Comparison of ENCODE assay signal across 11 mouse cellular contexts in the genomic region with DNA sequence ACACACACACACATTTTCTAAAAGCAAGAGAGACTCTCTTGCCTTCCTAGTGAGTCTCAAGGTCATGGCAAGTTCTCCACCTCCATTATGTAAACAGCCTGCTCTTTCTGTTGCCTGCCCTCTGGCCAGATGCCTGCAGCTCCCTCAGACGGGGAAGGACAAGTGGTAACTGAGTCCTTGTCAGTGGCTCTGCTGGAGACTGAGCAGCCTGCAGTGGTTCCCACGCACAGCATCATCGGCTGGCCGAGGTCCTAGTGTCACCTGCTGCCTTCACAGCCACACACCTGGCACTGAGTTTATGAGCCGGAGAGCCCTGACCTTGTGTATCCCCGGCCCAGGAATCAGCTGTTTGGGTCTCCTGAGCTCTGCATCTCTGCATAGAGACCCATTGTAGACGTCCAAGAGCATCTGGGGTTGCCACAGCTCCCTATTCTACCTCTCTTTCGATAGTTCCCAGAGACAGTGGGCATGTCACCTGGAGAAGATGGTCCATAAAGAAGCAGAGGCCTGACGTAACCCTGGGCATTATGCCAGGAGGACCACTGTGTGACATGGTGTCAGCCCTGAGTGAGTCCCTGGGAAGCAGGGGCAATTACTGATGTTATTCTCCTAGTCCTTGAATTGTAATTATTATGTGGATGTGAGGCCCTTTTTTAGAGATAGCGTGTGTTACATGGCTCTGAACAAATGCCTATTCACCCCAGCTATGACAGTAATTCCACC.
DNase-seq lines count a peak whose midpoint lies in the region; ATAC-seq and TF ChIP-seq lines count a peak whose summit lies in the region.
"Had no signal": no experiment of that assay in that cellular context is flagged by ENCODE, and none has a peak within 500 bp of the region (broad histone marks: within the 10 kb centered on the region; RNA-seq: fewer than 3 reads in every experiment).

No protein-coding gene starts in this region.

- no peak for TF ChIP-seq CTCF in forebrain, postnatal 0 days (IDR thresholded peaks at IDR 0.05; ENCODE audit: low read depth)

- H3K4me2 ChIP-seq in forebrain, embryonic 12.5 days, result no peak overlapping the region
- H3K4me2 ChIP-seq in forebrain, postnatal 0 days (ENCODE audit: low read depth), result no peak overlapping the region
- no peak overlapping the region for H3K4me2 ChIP-seq in lung, embryonic 15.5 days
- no peak overlapping the region for H3K4me2 ChIP-seq in heart, embryonic 14.5 days (ENCODE audit: low read length)
- no peak overlapping the region for H3K4me2 ChIP-seq in limb, embryonic 13.5 days (replicated peaks)
- H3K4me2 ChIP-seq: neural tube, embryonic 13.5 days had no signal

- no peak for ATAC-seq in forebrain, embryonic 12.5 days (ENCODE audit: low FRiP score)
- ATAC-seq in forebrain, postnatal 0 days, result no peak
- no peak for ATAC-seq in lung, embryonic 15.5 days (ENCODE audit: borderline replicate concordance, extremely low read depth, low FRiP score, low TSS enrichment)
- ATAC-seq in heart, embryonic 14.5 days (ENCODE audit: insufficient number of reproducible peaks, insufficient read depth, low FRiP score, low read depth), result no peak
- no peak for ATAC-seq in limb, embryonic 13.5 days (ENCODE audit: low FRiP score, low read depth)

- peaks cover 13% of the 10 kb centered on the region for H3K27me3 ChIP-seq in forebrain, embryonic 12.5 days
- no peaks in the 10 kb centered on the region for H3K27me3 ChIP-seq in forebrain, postnatal 0 days (ENCODE audit: insufficient read depth, low read length)
- no peaks in the 10 kb centered on the region for H3K27me3 ChIP-seq in lung, embryonic 15.5 days
- no peaks in the 10 kb centered on the region for H3K27me3 ChIP-seq in heart, embryonic 14.5 days (ENCODE audit: control insufficient read depth, insufficient read depth, low read length)
- peaks cover 7% of the 10 kb centered on the region; the same call in 1 of the 2 replicates for H3K27me3 ChIP-seq in limb, embryonic 13.5 days
- H3K27me3 ChIP-seq: neural tube, embryonic 13.5 days had no signal

- no peak overlapping the region for H3K9ac ChIP-seq in forebrain, embryonic 12.5 days
- no peak overlapping the region for H3K9ac ChIP-seq in forebrain, postnatal 0 days
- no peak overlapping the region for H3K9ac ChIP-seq in lung, embryonic 15.5 days
- no peak overlapping the region for H3K9ac ChIP-seq in heart, embryonic 14.5 days (ENCODE audit: low read length)
- no peak overlapping the region for H3K9ac ChIP-seq in limb, embryonic 13.5 days
- H3K9ac ChIP-seq: neural tube, embryonic 13.5 days had no signal

- no peaks in the 10 kb centered on the region for H3K9me3 ChIP-seq in forebrain, embryonic 12.5 days
- no peaks in the 10 kb centered on the region for H3K9me3 ChIP-seq in forebrain, postnatal 0 days (ENCODE audit: low read length)
- no peaks in the 10 kb centered on the region for H3K9me3 ChIP-seq in lung, embryonic 15.5 days
- H3K9me3 ChIP-seq in heart, embryonic 14.5 days (ENCODE audit: control insufficient read depth, low read length), result no peaks in the 10 kb centered on the region
- no peaks in the 10 kb centered on the region for H3K9me3 ChIP-seq in limb, embryonic 13.5 days
- H3K9me3 ChIP-seq: megakaryocyte, embryonic 14.5 days; neural tube, embryonic 13.5 days had no signal

- H3K4me3 ChIP-seq in forebrain, embryonic 12.5 days (replicated peaks), result no peak overlapping the region
- no peak overlapping the region for H3K4me3 ChIP-seq in forebrain, postnatal 0 days (ENCODE audit: low read depth, low read length)
- no peak overlapping the region for H3K4me3 ChIP-seq in lung, embryonic 15.5 days
- H3K4me3 ChIP-seq in heart, embryonic 14.5 days (ENCODE audit: control insufficient read depth in 1 of 2, insufficient read depth in 1 of 2, low read depth in 1 of 2, low read length in 2 of 2), result no peak overlapping the region
- H3K4me3 ChIP-seq in limb, embryonic 13.5 days, result no peak overlapping the region
- H3K4me3 ChIP-seq: megakaryocyte, embryonic 14.5 days; neural tube, embryonic 13.5 days had no signal

- peaks cover 68% of the 10 kb centered on the region for H3K4me1 ChIP-seq in forebrain, embryonic 12.5 days
- peaks cover 34% of the 10 kb centered on the region for H3K4me1 ChIP-seq in forebrain, postnatal 0 days (ENCODE audit: insufficient read depth)
- H3K4me1 ChIP-seq in lung, embryonic 15.5 days, result peaks cover 48% of the 10 kb centered on the region
- peaks cover 43 to 54% of the 10 kb centered on the region in 2 experiments for H3K4me1 ChIP-seq in heart, embryonic 14.5 days (ENCODE audit: control insufficient read depth in 2 of 2, insufficient read depth in 2 of 2, low read length in 2 of 2)
- H3K4me1 ChIP-seq in limb, embryonic 13.5 days, result peaks cover 60% of the 10 kb centered on the region

- DNase-seq in forebrain, postnatal 0 days, result no peak
- no peak for DNase-seq in lung, postnatal 14 days
- DNase-seq in liver, result no peak
- DNase-seq in frontal cortex, postnatal 10 days (ENCODE audit: low spot score in 2 of 2), result no peak
- DNase-seq: cerebellum, adult 9-10 months had no signal

- no peaks in the 10 kb centered on the region for H3K36me3 ChIP-seq in forebrain, embryonic 12.5 days (replicated peaks)
- H3K36me3 ChIP-seq in forebrain, postnatal 0 days (ENCODE audit: insufficient read depth), result no peaks in the 10 kb centered on the region
- no peaks in the 10 kb centered on the region for H3K36me3 ChIP-seq in lung, embryonic 15.5 days
- no peaks in the 10 kb centered on the region for H3K36me3 ChIP-seq in heart, embryonic 14.5 days (ENCODE audit: control insufficient read depth, insufficient read depth, low read length)
- H3K36me3 ChIP-seq in limb, embryonic 13.5 days, result no peaks in the 10 kb centered on the region
- H3K36me3 ChIP-seq: neural tube, embryonic 13.5 days had no signal

- WGBS in forebrain, embryonic 12.5 days, result 66% methylated on average over 10 of the region's 10 CpGs
- 59% methylated on average over 10 of the region's 10 CpGs for WGBS in forebrain, postnatal 0 days
- 41% methylated on average over 10 of the region's 10 CpGs for whole genome bisulfite sequencing in lung, embryonic 15.5 days
- 51% methylated on average over 10 of the region's 10 CpGs for WGBS in heart, embryonic 14.5 days
- WGBS in limb, embryonic 13.5 days, result 49% methylated on average over 10 of the region's 10 CpGs

- H3K27ac ChIP-seq in forebrain, embryonic 12.5 days, result 0 out of 2 replicates have a peak overlapping the region, but pooled peaks have one; percentile 13
- H3K27ac ChIP-seq in forebrain, postnatal 0 days (ENCODE audit: low read depth, low read length), result no peak overlapping the region
- H3K27ac ChIP-seq in lung, embryonic 15.5 days, result peak overlapping the region; percentile 35
- H3K27ac ChIP-seq in heart, embryonic 14.5 days (replicated peaks in 1 of 2; ENCODE audit: control insufficient read depth in 1 of 2, insufficient read depth in 1 of 2, low read depth in 2 of 2, low read length in 2 of 2), result peak overlapping the region; percentile 12 to 66
- peak overlapping the region; percentile 59; the same call in 1 of the 2 replicates for H3K27ac ChIP-seq in limb, embryonic 13.5 days
- H3K27ac ChIP-seq: neural tube, embryonic 13.5 days had no signal
